Mouse (Mus musculus): Measurements from ENCODE around the gene B4gat1.

DNA sequence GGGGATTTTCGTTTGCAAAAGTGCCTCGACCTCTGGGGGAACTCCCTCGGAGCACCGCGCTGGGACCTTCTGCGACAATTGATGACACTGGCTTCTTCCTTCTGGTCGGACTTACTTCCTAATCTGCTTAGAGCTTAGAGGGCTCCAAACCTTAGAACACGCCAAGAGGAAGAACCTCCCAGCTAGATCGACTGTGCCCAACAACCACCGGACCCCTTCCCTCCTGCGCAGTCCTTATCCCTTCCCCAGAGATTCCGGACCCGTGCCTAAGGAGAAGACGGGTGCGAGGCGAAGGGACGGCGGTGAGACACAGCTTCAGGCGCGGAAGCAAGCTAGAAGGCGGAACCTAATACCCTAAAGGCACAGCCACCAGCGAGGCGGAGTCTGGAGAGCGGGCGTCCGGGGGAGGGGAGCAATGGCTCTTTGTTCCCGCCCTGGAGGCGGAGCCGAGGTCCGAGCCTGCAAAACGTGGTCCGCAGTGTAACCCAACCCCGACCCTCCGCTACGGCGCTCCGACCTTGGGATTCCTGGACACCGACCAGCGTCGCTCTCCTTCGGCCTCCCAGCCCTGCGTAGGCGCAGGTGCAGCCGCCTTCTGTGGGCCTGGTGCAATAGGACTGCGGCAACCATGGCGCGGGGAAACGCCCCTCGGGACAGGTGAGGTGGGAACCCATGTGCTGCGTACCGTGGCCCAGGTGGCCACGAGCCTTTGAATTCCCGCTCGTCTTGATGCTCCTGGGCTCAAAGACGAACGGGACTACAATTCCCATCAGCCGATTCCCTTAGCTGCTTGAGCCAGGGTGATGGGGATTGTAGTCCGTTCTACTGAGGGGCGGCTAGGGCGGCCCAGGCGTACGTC, 14.8 kb upstream of the B4gat1 start, which contains the start of gene Slc29a2:
- no peak for TF ChIP-seq CTCF (IDR thresholded peaks at IDR 0.05; ENCODE audit: insufficient read depth, low read length)
- TF ChIP-seq POLR2A (IDR thresholded peaks at IDR 0.05; ENCODE audit: borderline replicate concordance, extremely low read depth, low read depth, low read length): peak; percentile 89; the same call in 1 of the 2 replicates

Data from lung, adult 2 months (tissue).